Mouse (Mus musculus): ENCODE results near the gene Enoph1.

Gene Enoph1

DNA sequence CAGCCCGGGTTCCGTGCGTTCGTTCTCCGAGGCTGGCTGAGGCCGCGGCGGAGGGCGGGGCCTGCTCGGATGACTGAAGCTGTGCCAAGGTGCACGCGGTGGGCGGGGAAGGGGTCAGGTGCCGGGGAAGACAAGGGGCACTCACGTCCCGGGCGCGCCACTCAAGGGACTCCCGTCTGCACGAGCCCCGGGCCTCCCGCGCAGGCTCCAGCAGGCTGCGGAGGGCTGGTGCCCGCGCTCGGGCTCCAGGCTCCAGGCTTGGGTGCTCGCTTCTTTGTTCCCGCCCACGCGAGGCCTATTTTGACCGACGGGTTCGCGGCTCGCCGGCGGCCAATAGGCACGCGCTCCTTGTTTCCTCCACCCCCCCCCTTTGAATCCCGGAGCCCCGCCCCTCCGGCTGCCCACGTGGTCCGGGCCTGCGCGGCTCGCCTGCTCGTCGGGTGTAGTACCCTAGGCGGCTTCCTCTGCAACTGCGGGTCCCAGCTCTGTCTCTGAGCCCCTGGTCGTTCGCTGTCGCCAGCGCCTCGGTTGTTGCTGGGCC, at the start of gene Enoph1, which contains the start of gene Hnrnpdl:
Enoph1 (plus strand) TSS at position 384 of the 541 bp plus-strand sequence.
Hnrnpdl (minus strand) TSS at position 63 of the 541 bp plus-strand sequence.
- DNase-seq (ENCODE audit: low read depth, low spot score) = peak; percentile 96

GRCm38 (mm10) chr5:99994166-99994565, 45.6 kb upstream of the Enoph1 start:
- DNase-seq (ENCODE audit: low read depth, low spot score) = no peak

GRCm38 (mm10) chr5:99994680-99995079, 45.1 kb upstream of the Enoph1 start:
- no peak for DNase-seq (ENCODE audit: low read depth, low spot score)

DNA sequence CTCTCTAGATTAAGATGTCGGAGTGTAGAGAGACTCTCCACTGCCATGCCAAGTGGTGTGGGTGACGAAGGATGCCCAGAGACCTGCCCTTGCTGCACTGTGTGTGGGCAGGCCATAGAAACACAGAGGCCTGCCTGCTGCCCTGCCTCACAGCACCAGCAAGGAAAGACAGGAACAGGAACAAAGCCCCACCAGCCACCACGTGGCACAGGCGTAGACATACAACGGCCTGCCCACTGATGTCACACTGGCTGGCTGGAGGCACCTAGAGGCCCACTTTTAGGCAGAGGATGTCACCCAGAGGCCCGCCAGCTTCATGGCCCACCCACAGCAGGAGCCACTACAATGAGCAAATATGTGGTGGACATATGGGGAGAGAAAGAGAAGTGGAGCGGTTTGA, 39.7 kb upstream of the Enoph1 start:
- no peak for DNase-seq (ENCODE audit: low read depth, low spot score)

- DNase-seq (ENCODE audit: low read depth, low spot score) = no peak
These were observed 39.3 kb upstream of the Enoph1 start for GRCm38 (mm10) chr5:100000500-100000899.

DNA sequence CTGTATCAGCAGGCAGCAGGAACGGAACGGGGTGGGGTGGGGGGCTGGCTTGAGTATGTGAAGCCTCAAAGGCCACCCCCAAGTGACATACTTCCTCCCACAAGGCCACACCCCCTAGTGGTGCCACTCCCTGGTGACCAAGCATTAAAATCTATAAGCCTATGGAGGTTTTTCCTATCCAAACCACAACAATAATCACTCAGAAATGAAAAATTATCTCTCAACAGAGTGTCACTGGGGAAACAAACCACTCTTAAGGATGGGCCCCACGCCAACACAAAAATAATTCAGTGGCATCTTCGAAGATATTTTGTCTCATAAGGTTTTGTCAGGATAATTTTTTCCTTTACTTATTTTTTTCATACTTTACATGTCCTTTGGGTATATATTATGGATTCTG, 35.9 kb upstream of the Enoph1 start:
- DNase-seq (ENCODE audit: low read depth, low spot score) = no peak

DNA sequence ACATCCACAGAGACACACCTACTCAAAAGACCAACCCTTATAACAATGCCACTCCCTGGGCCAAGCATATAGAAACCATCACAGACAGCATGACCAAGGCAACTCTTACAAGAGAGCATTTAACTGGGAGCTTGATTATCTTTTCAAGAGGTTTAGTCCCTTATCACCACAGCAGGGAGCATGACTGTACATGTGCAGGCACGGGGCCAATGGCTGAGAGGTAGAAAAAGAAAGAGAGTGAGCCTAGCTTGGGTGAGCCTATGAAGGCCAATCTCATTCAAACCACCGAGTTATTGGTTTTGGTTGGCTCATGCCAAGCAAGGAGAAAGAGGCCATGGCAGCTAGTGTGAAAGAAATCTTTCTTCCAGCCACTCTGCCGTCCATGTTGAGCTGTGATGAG, 34.4 kb upstream of the Enoph1 start:
- DNase-seq (ENCODE audit: low read depth, low spot score) = no peak

- DNase-seq (ENCODE audit: low read depth, low spot score) = no peak
These were observed 33.9 kb upstream of the Enoph1 start for GRCm38 (mm10) chr5:100005896-100006295.

DNA sequence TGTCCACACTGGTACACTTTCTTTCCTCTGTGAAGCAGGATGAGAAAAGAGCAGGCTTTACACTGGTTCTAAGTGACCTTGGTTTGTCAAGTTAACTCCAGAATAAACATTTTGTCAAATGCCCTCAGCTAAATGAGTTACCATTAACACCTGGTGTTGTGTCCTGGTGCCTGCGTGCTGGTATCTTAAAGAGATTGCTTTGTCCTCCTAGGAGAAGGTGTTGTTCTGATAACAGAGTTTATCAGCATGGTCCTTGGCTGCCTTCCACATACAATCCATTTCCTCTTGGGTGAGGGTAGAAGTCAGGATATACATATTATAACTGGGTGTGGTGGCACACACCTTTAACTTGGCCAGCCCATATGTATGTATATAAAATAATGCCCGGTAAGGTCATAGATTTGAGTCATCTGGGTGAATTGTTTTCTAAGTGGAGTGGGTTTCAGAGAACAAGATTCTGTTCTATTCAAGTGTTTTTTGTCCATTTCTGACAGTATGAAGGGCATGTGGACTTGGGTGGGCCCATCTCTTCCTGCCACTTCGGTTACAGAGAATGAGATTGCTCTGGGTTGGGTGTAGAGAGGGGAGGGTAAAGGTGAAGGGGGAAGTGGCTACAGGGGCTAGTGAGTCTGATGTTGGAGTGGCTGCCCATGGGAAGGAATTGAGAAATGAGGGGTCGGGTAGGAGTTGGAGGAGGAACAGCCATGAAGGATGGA, 33.3 kb upstream of the Enoph1 start:
- DNase-seq (ENCODE audit: low read depth, low spot score) = no peak

GRCm38 (mm10) chr5:100007040-100007375, 32.8 kb upstream of the Enoph1 start:
- DNase-seq (ENCODE audit: low read depth, low spot score) = no peak

- no peak for DNase-seq (ENCODE audit: low read depth, low spot score)
These were observed 31.3 kb upstream of the Enoph1 start for GRCm38 (mm10) chr5:100008485-100008884.

DNA sequence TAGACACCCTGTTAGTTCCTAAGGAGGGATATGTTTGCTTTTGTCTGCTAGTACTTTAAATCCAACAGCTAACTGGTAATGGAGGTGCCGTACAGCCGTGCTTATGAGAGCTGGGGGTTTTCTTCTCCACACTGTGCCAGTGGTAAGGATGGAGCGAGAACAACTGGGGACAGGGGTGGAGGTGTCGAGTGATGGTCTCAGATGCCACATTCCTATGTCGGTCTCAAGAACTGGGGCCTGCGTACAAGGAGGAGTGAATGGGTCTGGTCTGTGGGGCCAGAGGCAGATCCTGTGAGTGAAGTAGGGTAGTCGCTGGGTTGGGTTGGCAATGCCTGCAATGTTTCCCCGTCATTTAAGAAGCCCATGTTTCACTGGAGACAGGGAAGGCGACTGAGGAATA, 27.2 kb upstream of the Enoph1 start:
- DNase-seq (ENCODE audit: low read depth, low spot score) = no peak

- DNase-seq (ENCODE audit: low read depth, low spot score) = no peak
These were observed 19.7 kb upstream of the Enoph1 start for GRCm38 (mm10) chr5:100020089-100020488.

GRCm38 (mm10) chr5:100024403-100024802, 15.4 kb upstream of the Enoph1 start:
- no peak for DNase-seq (ENCODE audit: low read depth, low spot score)

GRCm38 (mm10) chr5:100024868-100025267, 14.9 kb upstream of the Enoph1 start:
- no peak for DNase-seq (ENCODE audit: low read depth, low spot score)

- DNase-seq (ENCODE audit: low read depth, low spot score) = peak; percentile 48
These were observed 9.7 kb upstream of the Enoph1 start for GRCm38 (mm10) chr5:100030069-100030468.

DNA sequence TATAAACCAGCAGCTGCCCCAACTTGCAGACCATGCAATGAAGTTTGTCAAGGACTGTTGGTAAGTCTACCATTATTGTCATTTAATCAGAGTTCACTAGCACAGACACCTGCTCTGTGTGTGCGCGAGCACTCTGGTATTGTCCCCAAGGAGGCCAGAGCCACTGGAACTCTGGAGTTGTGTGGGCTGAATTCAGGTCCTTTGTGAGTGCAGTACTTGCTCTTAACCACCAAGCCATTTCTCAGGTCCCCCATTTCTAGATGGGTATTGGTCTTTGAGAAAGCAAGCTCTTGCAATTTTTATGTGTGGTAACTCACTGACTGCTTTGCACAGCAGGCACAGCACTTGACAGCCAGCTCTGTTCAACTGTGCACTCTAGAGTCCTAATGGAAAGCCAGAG, 7.7 kb upstream of the Enoph1 start:
- DNase-seq (ENCODE audit: low read depth, low spot score) = no peak

GRCm38 (mm10) chr5:100032646-100033045, 7.1 kb upstream of the Enoph1 start:
- no peak for DNase-seq (ENCODE audit: low read depth, low spot score)

DNA sequence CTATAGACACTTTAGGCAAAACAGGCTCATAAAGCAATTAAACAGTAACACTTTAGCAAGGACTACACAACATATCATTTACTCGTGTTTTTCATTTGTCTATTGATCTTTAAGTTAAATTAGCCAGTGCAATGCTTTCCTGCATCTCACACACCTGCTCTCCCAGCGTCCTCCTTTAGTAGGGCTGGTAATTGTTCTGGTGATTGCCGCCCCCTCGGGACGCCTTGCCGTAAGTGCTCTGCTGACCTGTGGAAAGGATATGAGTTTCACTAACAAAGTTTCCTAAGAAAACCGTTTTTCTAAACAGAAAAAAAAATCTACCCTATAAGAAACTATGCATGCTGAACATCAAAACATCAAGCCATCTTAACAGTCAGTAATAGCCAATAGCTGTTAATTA, 3.8 kb upstream of the Enoph1 start:
- DNase-seq (ENCODE audit: low read depth, low spot score) = no peak

GRCm38 (mm10) chr5:100036681-100037080, 3.1 kb upstream of the Enoph1 start:
- no peak for DNase-seq (ENCODE audit: low read depth, low spot score)

GRCm38 (mm10) chr5:100037965-100038713, 1.6 kb upstream of the Enoph1 start:
- DNase-seq (ENCODE audit: low read depth, low spot score) = peak; percentile 54

- peak; percentile 72 for DNase-seq (ENCODE audit: low read depth, low spot score)
These were observed 827 bp upstream of the Enoph1 start for GRCm38 (mm10) chr5:100038714-100039601.

All from telencephalon, adult 2 months (tissue).